Mouse (Mus musculus): Measurements from ENCODE around the gene RPS10-NUDT3.

The RPS10-NUDT3 gene

DNA sequence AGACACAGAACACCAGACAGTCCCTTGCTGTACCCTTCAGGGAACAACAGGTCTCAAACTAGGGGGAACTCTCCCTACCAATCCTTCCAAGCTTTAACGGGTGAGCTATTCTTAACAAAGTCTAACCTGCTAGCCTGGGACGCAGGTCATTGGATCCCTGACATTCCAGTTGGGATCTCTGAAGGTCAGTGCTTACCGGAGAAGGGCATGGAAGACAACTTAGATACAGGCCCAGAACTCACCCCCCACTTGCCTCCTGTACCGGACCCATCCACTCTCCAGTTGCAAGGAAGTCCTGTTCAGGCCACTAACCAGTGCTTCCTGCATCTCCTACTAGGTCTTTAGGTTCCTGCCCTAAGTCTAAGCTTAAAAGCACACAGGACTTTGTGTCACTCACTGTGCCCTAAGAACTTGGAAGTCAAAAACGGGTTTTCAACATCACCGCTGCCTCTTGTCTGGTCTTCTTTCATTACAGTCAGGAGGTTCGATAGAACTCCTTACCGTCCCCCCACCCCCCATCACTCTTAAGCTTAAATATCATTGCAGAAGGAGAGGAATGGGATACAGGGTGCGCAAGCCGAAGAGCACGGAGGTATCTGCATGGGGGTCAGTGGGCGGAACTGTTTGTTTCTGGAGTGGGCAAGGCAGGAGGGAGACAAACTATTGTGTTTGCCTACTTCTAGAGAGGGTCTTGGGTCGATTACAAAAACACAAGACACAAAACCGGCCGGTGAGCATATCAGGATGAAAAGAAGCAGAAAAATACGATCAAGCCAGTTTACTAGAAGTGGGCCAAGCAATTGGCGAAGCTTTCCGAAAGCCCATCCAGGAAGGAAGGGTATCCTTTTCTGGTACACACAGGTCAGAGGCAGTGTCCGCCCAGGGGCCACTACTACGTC lies 80.7 kb downstream of the RPS10-NUDT3 start:
- in situ Hi-C loops (cut with MseI, MboI): no loop called here

DNA sequence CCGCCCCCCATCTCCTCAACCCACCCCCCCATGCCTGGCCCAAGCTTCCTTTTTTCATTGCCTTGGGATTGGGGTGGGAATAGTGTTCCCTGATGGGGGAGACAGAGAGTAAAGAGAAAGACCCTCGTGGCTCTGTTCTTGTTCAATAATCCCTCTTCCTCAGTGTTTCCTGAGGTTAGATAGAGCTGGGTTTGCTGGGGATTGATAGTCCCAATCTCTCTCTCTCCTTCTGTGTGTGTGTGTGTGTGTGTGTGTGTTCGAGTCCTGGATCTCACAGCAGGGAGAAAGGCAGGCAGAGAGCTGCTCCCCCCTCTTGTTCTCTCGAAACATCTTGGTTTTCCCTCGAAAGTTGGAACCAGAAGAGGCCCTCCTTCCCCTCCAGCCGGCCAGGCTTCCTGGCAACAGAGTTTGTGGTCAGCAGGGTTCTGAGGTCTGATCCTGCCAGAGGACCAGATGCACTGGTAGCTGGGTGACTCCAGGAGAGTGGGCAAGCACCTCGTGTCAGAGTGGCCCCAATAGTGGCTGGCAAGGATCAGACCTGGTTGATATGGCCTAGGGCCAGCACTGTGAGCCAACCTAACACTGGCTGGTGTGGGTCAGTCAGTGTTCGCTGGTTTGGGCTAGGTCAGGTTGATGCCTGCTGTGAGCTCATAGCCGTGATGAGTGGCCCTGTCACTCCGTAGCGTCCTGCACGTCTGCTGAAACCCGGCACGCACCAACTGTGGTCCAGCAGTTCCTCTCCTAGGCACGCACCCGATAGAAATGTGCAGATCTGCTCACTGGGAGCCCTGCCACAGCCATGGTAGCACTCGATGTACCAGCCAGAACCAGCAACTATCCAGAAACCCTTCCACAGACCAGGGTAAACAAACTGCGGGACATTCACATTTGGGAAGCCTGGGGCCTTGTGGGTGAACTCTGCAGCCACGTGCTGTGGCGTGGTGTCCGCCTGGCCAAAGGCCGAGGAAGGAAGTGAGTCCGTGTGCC lies 82.5 kb downstream of the RPS10-NUDT3 start:
- in situ Hi-C loops (cut with MseI, MboI): no loop called here

DNA sequence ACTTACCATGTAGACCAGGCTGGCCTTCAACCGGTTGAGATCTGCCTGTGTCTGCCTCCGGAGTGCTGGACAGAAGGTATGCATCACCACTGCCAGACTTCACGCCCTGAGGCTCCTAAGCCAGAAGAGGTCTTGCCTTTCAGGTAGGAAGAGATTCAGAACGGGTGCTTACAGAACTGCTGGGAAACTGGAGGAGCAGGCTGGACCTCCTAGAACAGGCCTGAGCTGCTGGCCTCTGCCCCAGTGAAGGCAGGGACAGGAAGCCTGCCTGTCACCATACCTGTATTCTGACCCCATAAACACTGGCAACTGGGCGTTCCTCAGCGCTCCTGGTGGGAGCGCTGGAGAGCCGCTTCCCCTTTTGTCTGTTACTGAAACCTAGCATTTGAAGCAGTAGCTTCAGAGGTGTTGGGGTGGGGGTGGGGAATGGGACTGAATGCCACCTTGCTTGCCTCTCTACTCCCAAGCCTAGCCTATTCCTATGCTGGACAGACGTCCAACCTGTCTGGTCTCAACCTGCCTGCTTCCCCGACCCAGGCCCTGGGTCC lies 83.6 kb downstream of the RPS10-NUDT3 start:
- in situ Hi-C loops (cut with MseI, MboI): no loop called here

DNA sequence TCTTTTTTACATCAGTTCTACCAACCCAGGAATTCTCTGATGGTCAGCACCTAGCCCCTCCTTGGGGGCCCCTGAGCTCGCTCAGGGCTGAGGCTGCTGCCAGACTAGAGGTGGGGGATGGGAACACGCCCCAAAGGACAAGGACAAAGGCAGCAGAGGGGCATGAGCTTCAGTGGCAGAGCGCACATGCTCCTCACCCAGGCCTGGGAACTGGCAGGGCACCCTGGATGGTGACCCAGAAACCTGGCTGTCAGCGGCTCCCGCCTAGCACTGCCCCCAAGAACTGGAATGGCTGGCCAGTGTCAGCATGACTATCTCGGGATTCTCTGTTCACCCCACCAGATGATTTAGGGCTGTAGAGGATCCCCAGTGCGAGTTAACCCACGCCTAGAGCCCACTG lies 85.8 kb downstream of the RPS10-NUDT3 start:
- in situ Hi-C loops (cut with MseI, MboI): no loop called here

DNA sequence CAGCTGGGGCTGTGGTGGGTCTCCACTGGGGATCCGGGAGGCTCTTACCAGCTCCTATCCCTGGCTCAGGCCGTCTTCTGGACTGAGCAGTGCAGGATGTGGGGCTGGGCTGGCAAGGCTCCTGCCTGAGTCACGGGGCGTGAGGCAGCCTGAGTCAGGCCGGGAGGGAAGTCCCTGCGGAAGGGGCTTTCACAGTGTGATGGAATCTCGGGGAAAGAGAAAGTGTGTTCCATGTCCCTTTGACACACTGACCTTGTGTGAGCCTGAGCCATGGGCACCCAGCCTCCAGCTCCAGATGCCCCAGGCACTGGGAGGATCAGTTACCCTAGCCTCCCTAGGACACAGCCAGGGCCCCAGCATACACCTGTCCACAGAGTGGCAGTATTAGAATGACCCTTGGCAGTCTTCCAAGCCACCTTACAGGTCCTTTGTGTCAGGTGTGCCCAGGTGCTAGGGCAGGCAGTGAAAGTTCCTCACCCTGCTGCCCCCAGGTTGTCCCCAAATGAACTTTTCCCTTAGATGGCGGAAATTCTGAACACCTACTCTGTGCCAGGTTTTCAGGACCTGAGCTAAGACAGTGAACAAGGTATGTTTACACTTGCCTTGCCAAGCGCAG lies 87.7 kb downstream of the RPS10-NUDT3 start:
- in situ Hi-C loops (cut with MseI, MboI): no loop called here

DNA sequence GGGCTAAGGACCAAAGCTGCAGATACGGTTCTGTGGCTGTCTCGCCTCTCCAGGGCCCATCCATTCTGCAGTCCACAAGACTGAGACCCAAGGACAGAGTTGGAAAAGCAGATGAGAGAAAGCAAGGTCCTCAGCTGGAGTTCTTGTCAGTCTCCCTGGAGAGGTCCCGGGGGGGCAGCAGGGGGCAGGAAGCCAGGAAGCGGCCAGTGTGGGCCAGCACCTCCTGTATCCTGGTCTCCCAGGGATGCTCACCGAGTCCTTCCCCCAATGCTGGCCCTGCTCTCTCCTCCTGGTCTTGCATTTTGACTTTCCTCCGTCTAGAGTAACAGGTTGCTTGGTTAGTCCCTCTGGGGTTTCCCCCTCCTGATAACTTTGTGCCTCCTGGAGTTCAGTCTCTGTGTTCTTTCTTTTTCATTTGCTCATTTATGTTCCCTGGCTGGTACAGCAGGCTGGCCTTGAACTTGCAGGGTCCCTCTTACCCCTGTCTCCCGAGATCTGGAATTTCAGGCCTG lies 88.4 kb downstream of the RPS10-NUDT3 start:
- in situ Hi-C loops (cut with MseI, MboI): no loop called here

DNA sequence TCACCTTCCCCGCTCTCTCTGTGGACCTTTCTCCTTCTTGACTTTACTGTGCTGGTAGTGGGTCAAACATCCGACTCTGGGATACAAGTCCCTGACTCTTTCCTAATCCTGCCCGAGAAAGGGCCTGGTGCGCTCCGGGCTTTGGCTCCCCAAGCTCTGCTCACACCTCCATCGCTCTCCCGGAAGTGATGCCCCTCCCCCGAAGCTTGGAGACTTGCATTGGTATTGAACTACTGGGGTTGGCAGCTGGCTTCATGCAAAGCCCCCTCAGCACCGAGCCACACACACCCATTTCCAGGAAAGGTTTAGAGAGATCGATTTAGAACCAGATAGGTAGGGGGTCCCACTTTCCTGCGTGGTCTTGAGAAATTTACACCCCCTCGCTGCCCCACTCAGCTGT lies 89.0 kb downstream of the RPS10-NUDT3 start:
- in situ Hi-C loops (cut with MseI, MboI): no loop called here

DNA sequence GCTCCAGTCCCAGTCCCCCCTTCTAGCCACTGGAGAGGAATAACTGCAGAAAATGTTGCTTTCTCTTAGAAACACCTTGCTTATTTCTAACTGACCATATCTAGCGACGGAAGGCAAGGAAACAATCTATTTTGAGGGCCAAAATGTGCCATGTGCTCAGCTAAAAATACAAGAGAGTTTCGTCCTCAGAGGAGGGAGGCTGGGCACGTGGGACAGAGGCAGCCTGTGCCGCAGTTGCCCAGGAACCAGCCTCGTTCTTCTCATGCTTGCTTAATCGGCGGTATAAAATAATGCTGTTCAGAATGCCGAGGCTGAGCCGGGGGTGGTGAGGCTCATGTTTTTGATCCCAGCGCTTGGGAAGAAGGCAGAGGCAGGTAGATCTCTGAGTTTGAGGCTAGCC lies 90.5 kb downstream of the RPS10-NUDT3 start:
- in situ Hi-C loops (cut with MseI, MboI): no loop called here

DNA sequence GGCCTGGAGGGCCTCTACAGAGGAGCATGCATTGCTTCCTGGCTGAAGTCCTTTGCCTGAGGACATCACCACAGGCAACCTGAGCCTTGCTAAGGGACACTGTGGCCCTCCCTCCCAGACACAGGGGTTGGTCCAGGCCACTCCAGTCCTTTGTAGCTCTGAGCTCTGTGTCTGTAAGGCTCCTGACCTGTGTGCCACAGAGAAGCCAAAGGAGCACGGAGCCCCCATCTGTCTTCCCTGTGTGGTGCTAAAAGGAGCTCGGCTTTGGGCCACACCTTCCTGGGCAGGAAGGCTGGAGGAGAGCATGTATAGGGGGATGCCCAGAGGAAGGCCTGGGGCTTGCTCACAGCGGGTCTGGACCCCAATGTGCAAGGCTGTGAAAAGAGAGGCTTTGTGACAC lies 93.0 kb downstream of the RPS10-NUDT3 start:
- in situ Hi-C loops (cut with MseI, MboI): no loop called here

DNA sequence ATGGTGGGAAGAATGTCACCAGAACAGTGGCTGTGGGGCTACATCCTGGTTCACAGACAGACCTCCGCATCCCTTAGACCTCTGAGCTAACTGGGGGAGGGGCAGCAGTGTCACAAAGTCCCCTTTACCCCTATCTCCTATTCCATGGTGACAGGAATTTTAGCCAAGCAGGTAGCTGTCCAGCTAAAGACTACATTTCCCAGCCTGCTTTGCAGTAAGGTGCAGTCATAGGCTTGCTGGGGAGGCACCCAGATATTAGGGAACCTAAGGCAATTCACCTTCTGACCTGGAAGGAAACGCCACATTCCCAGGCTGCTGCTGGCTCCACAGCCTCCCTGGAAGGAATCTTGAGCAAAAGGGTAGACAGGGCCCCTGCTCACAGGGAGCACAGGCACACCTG lies 93.8 kb downstream of the RPS10-NUDT3 start:
- in situ Hi-C loops (cut with MseI, MboI): no loop called here

DNA sequence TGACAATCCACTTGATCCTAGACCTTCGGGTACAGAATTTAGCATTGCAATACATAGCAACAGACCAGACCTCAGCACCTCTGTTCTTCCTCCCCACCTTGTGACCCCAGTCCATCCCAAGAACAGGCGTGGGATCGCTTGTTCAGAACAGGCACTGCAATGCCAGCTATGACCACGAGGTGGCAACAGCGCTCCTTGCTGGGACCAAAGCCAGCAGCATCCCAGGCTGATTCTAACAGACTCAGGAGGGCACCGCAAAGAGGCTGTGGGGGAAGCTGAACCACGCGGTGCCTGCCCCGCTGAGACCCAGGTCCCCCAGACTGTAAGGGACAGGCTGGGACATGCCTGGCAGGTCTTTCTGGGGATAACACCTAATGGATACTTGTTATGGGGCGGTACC lies 100.3 kb downstream of the RPS10-NUDT3 start:
- in situ Hi-C loops (cut with MseI, MboI): loop anchor here in 1 of 2 experiments (10.0 kb wide), 1 partner anchor 60 kb away; no protein-coding TSS in a partner anchor

DNA sequence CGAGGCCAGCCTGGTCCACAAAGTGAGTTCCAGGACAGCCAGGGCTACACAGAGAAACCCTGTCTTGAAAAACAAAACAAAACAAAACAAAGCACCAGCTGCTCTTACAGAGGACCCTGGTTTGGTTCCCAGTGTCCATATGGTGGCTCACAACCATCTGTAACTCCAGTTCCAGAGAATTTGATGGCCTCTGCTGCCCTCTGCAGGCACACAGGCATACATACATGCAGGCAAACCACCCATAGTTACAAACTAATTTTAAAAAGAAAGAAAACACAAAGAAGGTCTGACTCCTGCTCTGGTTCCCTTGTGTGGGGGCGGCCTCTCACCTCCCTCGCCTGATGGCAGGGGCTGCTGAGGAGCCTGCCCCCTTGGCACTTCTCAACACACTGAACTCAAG lies 101.7 kb downstream of the RPS10-NUDT3 start:
- in situ Hi-C loops (cut with MseI, MboI): loop anchor here in 1 of 2 experiments (10.0 kb wide), 1 partner anchor 61 kb away; no protein-coding TSS in a partner anchor

DNA sequence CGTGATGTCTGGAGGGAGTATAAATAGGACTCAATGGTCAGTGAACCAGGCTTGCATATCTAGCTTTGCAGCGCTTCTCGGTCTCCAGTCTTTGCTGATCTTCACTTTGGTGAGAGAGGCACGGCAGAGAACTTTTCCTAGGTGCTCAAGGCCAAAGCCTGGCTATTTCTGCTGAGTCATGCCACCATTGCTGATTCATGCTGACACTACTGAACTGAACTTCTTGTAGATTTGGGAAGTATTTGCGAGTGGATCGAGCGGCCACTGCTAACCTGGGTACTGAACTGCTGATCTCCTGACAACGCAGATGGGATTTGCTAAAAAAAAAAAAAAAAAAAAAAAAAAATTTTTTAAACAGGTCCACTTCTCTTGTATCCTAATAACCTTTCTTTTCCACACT lies 102.9 kb downstream of the RPS10-NUDT3 start:
- in situ Hi-C loops (cut with MseI, MboI): loop anchor here in 1 of 2 experiments (10.0 kb wide), 1 partner anchor 63 kb away; no protein-coding TSS in a partner anchor

All from mouse trophoblast stem cell (cell line).